Mouse (Mus musculus) hindbrain, embryonic 11.5 days (tissue): ENCODE measurements around the gene Sh2d3c. TPM values are rescaled to one million over a fixed set of nuclear protein-coding genes. Genes with fewer than 3 reads are reported as not detected.

Source experiments
- ATAC-seq: fragments of 200-750 bp; cut with Nextera tagmentation; 2 replicates; pipeline ENCODE4 v1.8.0; 2017; ENCODE audit warnings: mild to moderate bottlenecking, moderate TSS enrichment, moderate library complexity; ENCODE audit not compliant: low FRiP score
- DNase-seq: peaks from one replicate; pipeline ENCODE4 v3.0.0-alpha.2; 2015; ENCODE audit warnings: low spot score
- H3K27ac ChIP-seq: fragments of 300-500 bp; sonication (generic); 2 replicates; pipeline ENCODE4 v1.5.1; 2014; ENCODE audit warnings: mild to moderate bottlenecking, low read depth, low read length
- H3K27me3 ChIP-seq: fragments of 300-500 bp; sonication (generic); 2 replicates; pipeline ENCODE4 v1.6.1; 2014; ENCODE audit warnings: mild to moderate bottlenecking, low read length, moderate library complexity, mixed read lengths; ENCODE audit not compliant: control insufficient read depth, insufficient read depth
- H3K36me3 ChIP-seq: fragments of 300-500 bp; sonication (generic); 2 replicates; pipeline ENCODE4 v1.6.1; 2014; ENCODE audit warnings: mild to moderate bottlenecking, low read length, moderate library complexity, mixed read lengths; ENCODE audit not compliant: control insufficient read depth, insufficient read depth
- H3K4me1 ChIP-seq: fragments of 300-500 bp; sonication (generic); replicated peaks from 2 replicates; pipeline ENCODE4 v1.6.1; 2014; ENCODE audit warnings: low read length, mixed read lengths; ENCODE audit not compliant: control insufficient read depth, insufficient read depth
- H3K4me2 ChIP-seq: fragments of 300-500 bp; sonication (generic); replicated peaks from 2 replicates; pipeline ENCODE4 v1.6.1; 2014; ENCODE audit warnings: mild to moderate bottlenecking, low read depth, low read length
- H3K4me3 ChIP-seq: fragments of 300-500 bp; sonication (generic); 2 replicates; pipeline ENCODE4 v1.5.1; 2014; ENCODE audit warnings: low read depth, low read length
- H3K9ac ChIP-seq: fragments of 300-500 bp; sonication (generic); 2 replicates; pipeline ENCODE4 v1.6.1; 2014; ENCODE audit warnings: low read depth, low read length
- H3K9me3 ChIP-seq: fragments of 300-500 bp; sonication (generic); 2 replicates; pipeline ENCODE4 v1.6.1; 2016; ENCODE audit warnings: low read length; ENCODE audit not compliant: control insufficient read depth
- WGBS: fragments of 180-500 bp; shearing (Covaris S2); extraction: QIAGEN DNeasy Blood & Tissue Kit; methylation state at CpG from one replicate; pipeline ENCODE4 v1.1.7; 2014; 5-methylcytosine and 5-hydroxymethylcytosine counted together
- microRNA counts: library from miRNA; unstranded; fragments of <30 nt; microRNA quantifications from one replicate; lab custom pipeline; 2015
- polyA plus RNA-seq: library from polyadenylated mRNA; unstranded; fragments of >200 nt; fragmentation: Nextera tagmentation; extraction: Ambion mirVana; gene quantifications from 2 replicates; pipeline ENCODE4 v1.2.1, GENCODE M21; 2014

The Sh2d3c gene
- polyA plus RNA-seq, 1 experiment from 2014 or later = 25.9 TPM

DNA sequence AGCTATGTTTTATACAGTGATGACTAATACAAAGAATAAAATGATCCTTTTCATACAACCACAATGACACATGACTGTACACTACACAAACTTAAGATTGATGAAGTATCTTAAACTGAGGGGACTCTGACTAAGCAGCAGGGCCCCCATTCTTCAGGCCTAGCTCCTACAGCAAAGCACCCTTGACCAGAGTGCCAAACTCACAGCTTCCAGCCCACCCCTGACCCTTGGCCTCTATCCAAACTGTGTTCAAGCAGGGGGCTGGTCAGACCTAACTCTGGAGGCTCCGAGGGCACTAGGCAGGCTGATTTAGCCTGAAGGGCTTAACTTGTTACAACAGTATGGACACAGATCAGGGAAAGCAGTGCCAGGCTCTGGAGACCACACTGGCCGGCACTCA lies 67.7 kb downstream of the Sh2d3c start:
- Histone ChIP-seq H3K36me3 (no peaks in the 10 kb centered on the region), H3K4me1 (no peaks in the 10 kb centered on the region), H3K27me3 (no peaks in the 10 kb centered on the region), H3K9me3 (no peaks in the 10 kb centered on the region), H3K9ac (no peak overlapping the region), H3K4me2 (no peak overlapping the region), H3K4me3 (no peak overlapping the region), H3K27ac (no peak overlapping the region)
- DNase-seq = no peak
- ATAC-seq = no peak
- 65% methylated on average over 2 of the region's 2 CpGs for WGBS

GRCm38 (mm10) chr2:32791297-32791696 lies 70.4 kb downstream of the Sh2d3c start:
- no peaks in the 10 kb centered on the region for H3K27me3 ChIP-seq
- ATAC-seq (no peak), DNase-seq (no peak)
- H3K4me3 ChIP-seq = no peak overlapping the region
- H3K9me3 ChIP-seq = no peaks in the 10 kb centered on the region
- H3K4me1 ChIP-seq = no peaks in the 10 kb centered on the region
- no peak overlapping the region for H3K27ac ChIP-seq
- H3K36me3 ChIP-seq = no peaks in the 10 kb centered on the region
- no peak overlapping the region for H3K9ac ChIP-seq
- no peak overlapping the region for H3K4me2 ChIP-seq
- 89% methylated on average over 6 of the region's 6 CpGs for WGBS

DNA sequence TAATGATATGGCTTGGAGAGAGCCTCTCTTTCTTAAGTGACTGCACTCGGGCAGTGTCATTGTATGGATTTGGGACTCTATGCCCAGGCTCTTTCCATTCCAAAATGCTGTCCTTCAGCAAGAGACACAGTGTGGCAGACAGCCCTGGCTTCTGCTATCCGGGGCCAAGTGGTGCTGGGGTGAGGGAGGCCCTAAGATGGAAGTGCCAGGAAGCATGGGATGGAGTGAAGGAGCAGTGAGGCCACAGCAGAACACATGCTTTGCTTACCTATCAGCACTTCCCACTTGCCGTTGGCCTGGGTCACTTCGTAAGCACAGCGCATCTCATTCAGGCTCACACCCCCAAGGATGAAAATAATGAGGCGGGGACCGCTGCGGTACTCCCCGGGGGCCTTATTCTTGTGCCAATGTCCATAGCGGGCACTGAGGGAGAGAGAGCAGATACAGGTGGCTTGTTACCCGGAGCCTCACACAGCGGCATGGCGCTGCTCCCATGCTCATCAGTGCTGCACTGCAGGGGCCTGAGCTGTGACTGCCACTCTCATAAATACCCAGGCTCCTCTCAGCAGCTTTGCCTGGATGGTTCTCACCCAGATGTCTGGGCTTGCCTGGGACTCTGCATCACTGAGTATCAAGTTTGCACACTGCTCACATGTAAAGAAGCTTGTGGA lies 75.0 kb downstream of the Sh2d3c start:
- 86% methylated on average over 13 of the region's 13 CpGs for WGBS
- H3K36me3 ChIP-seq = peaks cover 4% of the 10 kb centered on the region; the same call in 1 of the 2 replicates
- no peaks in the 10 kb centered on the region for H3K9me3 ChIP-seq
- no peak overlapping the region for H3K9ac ChIP-seq
- ATAC-seq (no peak), DNase-seq (no peak)
- no peak overlapping the region for H3K27ac ChIP-seq
- H3K4me3 ChIP-seq = no peak overlapping the region
- no peak overlapping the region for H3K4me2 ChIP-seq
- H3K27me3 ChIP-seq = no peaks in the 10 kb centered on the region
- no peaks in the 10 kb centered on the region for H3K4me1 ChIP-seq

- ATAC-seq = no peak
- H3K27ac ChIP-seq = no peak overlapping the region
- 66% methylated on average over 10 of the region's 10 CpGs for WGBS
Observed at GRCm38 (mm10) chr2:32798251-32798962, 77.6 kb downstream of the Sh2d3c start.

More at GRCm38 (mm10) chr2:32798251-32798962, 77.6 kb downstream of the Sh2d3c start:
- H3K36me3 ChIP-seq = peaks cover 4% of the 10 kb centered on the region; the same call in 1 of the 2 replicates
- H3K9me3 ChIP-seq = no peaks in the 10 kb centered on the region
- no peak for DNase-seq
- no peak overlapping the region for H3K4me3 ChIP-seq
- H3K27me3 ChIP-seq = no peaks in the 10 kb centered on the region
- no peak overlapping the region for H3K9ac ChIP-seq
- H3K4me2 ChIP-seq = no peak overlapping the region
- no peaks in the 10 kb centered on the region for H3K4me1 ChIP-seq

MicroRNA genes within 50 kb of the gene (microRNA counts, 519-probe panel; counts per million panel counts)
- not detected for microRNA mmu-miR-2861 (lab: Ali Mortazavi, UCI)

Other genes starting within 250 kb of the Sh2d3c start
- gene Fam102a, start 185.7 kb upstream of the Sh2d3c start, polyA plus RNA-seq = 9.0 and 9.2 TPM in 2 replicates
- 115 and 125 TPM in 2 replicates for gene Dpm2, start 150.2 kb upstream of the Sh2d3c start, polyA plus RNA-seq
- gene Pip5kl1, start 146.3 kb upstream of the Sh2d3c start, polyA plus RNA-seq = 2.1 and 2.6 TPM in 2 replicates
- gene 9430097D07Rik, start 145.4 kb upstream of the Sh2d3c start, polyA plus RNA-seq = 0.37 and 0.42 TPM in 2 replicates
- 12.9 and 13.4 TPM in 2 replicates for gene St6galnac4, start 134.0 kb upstream of the Sh2d3c start, polyA plus RNA-seq
- gene St6galnac6, start 121.3 kb upstream of the Sh2d3c start, polyA plus RNA-seq = 3.2 and 5.0 TPM in 2 replicates
- 23.4 and 23.9 TPM in 2 replicates for gene Ak1, start 99.3 kb upstream of the Sh2d3c start, polyA plus RNA-seq
- 18.1 and 23.1 TPM in 2 replicates for gene Eng, start 74.5 kb upstream of the Sh2d3c start, polyA plus RNA-seq
- gene Fpgs, start 16.9 kb upstream of the Sh2d3c start, polyA plus RNA-seq = 11.2 and 13.6 TPM in 2 replicates
- gene Cdk9, start 8.0 kb upstream of the Sh2d3c start, polyA plus RNA-seq = 77.3 and 79.9 TPM in 2 replicates
- gene 6330409D20Rik, start 20.0 kb downstream of the Sh2d3c start, polyA plus RNA-seq = 2.3 and 3.0 TPM in 2 replicates
- gene Tor2a, start 36.2 kb downstream of the Sh2d3c start, polyA plus RNA-seq = 53.1 and 53.5 TPM in 2 replicates
- 0.22 and 0.34 TPM in 2 replicates for gene Ttc16, start 54.6 kb downstream of the Sh2d3c start, polyA plus RNA-seq
- gene Ptrh1, start 54.7 kb downstream of the Sh2d3c start, polyA plus RNA-seq = 4.2 and 4.3 TPM in 2 replicates
- gene Cfap157, start 63.4 kb downstream of the Sh2d3c start, polyA plus RNA-seq = 0.80 and 0.98 TPM in 2 replicates
- gene Stxbp1, start 126.2 kb downstream of the Sh2d3c start, polyA plus RNA-seq = 62.8 and 64.7 TPM in 2 replicates
- 11.6 and 13.1 TPM in 2 replicates for gene Fam129b, start 155.1 kb downstream of the Sh2d3c start, polyA plus RNA-seq
- gene Rpl12, start 240.5 kb downstream of the Sh2d3c start, polyA plus RNA-seq = 129 and 134 TPM in 2 replicates
- gene Lrsam1, start 240.6 kb downstream of the Sh2d3c start, polyA plus RNA-seq = 8.0 and 8.7 TPM in 2 replicates